Mouse (Mus musculus) adrenal gland (tissue): ENCODE data around the gene Hipk2.

Experiments
- intact Hi-C: fragments of 180-260 bp; cut with DNase I; formaldehyde crosslinking; loops from one replicate; pipeline ENCODE4 v1.15.1; 2025

Hipk2 gene

DNA sequence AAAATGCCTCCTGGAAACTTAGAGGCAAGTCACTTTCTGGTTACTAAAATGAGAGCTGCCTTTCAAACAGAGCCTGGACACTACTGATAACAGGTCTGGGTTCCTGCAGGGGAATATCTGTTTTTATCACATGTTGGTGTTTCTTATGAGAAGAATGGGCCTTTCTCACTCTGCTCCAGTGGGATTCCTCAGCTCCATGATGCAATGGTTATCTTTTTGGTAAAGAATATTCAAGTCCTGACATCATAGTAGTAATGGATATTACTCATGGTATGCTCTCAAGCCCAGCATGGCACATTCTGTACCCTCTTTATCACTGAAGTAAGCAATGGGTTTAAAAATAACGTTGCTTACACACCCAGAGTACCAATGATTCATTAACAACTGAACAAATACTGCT, 40.7 kb downstream of the Hipk2 start:
- intact Hi-C loops = loop anchor here (5.0 kb wide), 1 partner anchor 37 kb away; no protein-coding TSS in a partner anchor

DNA sequence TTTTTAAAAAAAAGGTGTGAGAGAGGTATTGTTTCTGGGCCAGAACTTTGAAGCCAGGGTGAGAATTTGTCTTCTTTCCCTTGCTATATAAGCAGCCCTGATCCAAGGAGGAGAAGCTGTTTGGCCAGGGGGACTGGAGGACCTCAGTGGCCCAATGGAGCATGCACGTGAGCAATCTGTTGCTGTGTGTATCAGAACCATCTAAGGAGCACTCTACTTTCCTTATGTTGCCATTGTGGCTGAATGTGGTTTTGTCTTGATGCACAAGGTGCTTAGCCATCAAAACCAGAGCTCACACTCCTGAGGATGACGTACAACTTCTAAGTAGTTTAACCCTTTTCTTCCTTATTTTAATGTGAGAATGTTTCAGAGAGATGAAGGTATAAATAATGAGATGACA, 41.2 kb downstream of the Hipk2 start:
- intact Hi-C loops = loop anchor here (5.0 kb wide), 1 partner anchor 38 kb away; no protein-coding TSS in a partner anchor

DNA sequence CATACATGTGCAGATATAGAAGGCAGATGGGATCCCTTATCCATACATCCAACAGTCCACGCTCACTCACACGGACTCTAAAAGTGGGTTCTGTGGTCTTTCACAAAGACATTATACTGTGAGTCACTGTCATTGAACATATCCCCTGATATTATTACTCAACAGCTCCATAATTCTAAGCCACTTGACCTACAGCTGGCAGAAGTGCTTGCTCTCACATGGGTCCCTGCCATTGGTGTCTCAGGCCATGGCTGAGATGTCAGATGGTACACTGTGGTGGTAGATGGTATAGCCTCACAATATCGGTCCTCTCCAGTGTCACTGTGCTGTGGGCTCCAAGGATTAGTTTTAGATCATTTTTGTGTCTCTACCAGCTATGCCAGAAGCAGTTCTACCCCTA, 42.2 kb downstream of the Hipk2 start:
- intact Hi-C loops = no loop called here

DNA sequence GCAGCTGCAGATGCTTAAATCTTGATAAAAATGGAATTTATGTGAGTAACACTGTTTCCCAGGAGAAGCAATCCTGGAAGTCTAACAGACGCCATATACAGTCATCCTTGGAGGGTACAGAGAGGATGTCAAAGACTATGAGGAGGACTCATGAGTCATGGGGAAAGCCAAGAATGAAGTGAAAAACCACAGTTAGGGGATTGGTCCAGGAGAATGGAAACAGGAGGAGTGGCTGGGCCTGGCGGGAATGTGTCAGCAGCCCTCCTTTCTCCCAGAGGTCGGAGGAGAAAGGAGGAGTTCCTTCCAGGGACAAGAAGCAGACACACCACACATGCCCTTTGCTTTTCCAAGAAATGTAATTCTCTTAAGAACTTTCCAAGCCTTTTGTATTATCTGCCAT, 46.5 kb downstream of the Hipk2 start:
- intact Hi-C loops = no loop called here

DNA sequence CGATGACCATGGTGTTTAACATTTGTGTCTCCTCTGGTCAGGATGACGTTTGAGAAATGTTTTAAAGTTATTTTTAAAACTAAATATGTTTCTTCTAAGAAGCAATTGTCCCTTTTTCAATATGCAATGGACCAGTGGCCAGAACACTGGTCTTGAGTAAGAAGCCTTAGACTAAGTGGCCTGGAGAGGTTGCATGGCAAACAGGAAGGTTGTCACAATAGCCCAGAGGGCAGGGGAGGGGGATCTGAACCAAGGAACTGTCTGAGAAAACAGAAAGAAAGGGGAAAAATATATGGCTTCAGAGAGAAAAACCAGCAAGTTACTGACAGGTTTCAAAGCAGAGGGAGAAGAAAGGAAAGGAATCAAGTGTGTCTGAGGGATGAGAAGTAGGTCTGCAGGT, 47.8 kb downstream of the Hipk2 start:
- intact Hi-C loops = no loop called here

DNA sequence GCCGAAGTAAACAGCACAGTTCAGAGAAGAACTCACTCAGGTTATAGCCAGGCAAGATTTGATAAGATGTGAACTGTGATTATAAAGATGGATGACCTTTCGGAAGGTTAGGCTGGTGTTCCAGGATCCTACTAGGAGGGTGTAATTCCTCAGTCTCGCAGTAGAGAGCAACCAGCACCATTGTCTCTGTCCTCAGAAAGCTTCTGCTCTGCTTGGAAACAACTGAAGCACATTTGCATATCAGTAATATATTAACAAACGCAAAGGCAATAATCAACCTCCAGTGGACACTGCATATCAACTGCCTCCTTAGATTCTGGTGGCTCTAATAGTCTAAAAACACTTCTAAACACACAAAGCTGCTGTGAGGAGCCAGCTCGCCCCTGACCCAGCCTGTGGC, 48.5 kb downstream of the Hipk2 start:
- intact Hi-C loops = no loop called here

DNA sequence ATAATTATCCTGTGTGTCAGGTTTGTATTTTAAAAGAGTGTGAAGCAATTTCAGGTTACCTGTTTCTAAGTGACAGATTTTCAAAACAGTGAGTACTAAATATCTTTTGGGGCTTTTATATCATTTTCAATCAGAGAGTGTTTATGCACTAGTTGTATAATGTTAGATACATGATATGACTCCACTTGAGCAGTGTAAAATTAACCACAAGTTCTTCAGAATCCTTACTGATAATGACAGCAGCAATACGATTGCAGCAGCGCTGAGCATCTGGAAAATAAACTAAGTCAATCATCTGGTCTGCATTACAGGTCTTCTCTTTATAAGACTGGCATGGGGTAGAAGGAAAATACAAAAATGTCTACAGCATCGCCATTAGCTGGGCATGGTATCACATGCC, 49.1 kb downstream of the Hipk2 start:
- intact Hi-C loops = no loop called here

DNA sequence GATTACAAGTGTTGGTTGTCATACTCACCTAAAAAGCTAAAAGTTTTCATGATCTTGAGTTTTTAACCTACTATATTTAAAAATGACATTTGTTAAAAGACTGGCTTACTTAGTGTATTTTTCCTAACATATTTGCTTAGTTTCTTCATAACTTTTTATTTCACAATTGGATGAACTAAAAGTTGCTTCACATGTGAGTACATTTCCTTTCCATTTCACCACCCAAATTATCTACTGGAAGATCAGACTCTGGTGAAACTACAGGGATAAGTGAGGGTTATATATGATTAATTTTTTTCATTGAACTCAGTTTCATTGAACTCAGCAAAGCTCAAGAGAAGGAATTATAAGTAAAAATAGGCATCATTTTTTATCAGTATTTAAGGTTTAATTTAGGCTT, 50.1 kb downstream of the Hipk2 start:
- intact Hi-C loops = no loop called here

DNA sequence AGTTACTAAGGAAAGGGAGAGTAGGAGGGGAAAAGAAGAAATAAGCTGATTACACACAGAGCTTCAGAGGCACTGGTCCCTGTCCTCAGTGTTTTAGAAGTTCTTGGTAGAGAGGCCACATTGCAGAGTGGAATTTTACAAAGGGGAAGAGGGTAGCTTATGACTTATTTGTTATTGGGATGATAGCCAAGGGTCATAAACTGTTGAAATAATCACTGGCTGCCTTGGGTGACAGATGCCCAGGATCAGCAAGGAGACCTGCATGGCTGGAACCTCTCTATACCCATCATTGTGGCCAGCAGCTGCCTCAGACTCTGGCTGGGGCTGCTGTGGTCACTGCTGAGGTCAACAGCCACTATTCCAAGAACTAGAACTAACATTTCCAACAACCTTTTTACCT, 52.1 kb downstream of the Hipk2 start:
- intact Hi-C loops = no loop called here

DNA sequence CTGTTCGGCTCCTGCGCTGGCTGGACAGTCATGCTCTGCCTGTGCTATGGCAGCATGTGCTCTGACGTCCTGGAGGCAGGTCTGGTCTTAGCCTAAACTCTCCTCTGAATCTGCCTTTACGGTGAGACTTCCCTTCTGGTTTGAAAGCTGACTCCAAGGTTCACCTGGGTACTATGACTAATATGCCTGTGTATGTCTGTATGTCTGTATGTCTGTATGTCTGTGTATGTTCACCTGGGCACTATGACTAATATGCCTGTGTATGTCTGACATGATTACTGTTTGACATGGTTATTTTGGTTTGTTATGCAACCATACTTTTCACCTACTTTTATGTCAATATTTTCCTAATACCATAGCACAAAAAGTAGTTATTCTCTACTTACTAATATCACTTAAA, 52.8 kb downstream of the Hipk2 start:
- intact Hi-C loops = no loop called here

DNA sequence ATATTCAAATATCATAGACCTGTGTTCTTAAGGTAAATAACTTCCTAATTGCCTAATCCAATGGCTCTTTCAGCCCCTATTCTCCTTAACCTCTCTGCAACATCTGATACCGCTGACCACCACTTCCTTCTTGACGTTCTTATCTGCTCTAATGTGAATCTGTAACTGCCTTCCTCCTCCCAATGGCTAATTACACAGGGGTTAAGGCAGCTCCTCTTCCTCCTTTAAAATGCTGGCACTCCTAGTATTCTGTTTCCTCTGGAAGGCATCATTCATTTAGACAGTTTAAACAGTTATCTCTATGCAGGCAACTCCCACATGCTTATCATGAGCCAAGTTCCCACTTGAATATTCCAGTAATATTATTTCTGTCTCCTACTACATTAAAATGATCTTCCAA, 54.3 kb downstream of the Hipk2 start:
- intact Hi-C loops = no loop called here

DNA sequence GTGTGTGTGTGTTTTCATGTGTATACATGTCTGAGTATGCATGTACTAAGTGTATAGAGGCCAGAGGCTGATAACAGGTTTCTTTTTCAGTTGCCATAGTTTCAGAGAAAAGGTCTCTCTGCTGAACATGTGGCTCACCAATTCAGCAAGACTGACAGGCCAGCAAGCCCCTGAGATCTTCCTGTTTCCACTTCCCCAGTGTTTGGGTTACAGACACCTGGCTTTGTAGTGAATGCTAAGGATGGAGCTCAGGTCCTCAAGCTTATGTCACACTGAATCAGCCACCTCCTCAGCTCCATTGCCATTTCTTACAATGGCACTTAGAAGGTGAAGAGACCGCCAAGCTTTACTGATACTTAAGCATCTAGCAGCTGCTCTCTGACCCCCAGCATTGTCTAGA, 55.1 kb downstream of the Hipk2 start:
- intact Hi-C loops = no loop called here

DNA sequence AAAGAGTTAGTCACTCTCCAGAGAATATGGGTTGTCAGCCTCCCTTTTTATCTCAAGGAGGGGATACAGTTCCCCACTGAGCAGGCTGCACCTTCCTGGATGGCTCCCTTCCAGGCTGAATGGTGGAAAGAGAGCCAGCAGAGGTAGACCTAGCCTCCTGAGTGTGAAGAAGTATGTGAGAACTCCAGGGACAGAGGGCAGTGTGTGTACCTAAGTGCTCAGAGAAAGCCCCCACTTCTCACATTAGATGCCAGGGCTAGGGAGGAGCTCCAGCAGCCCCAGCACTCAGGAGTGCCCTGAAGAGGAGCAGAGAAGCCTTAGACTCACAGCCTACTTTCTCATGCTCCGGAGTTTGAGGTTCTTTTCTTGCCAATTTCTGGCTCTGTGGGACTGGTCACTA, 59.7 kb downstream of the Hipk2 start:
- intact Hi-C loops = no loop called here

DNA sequence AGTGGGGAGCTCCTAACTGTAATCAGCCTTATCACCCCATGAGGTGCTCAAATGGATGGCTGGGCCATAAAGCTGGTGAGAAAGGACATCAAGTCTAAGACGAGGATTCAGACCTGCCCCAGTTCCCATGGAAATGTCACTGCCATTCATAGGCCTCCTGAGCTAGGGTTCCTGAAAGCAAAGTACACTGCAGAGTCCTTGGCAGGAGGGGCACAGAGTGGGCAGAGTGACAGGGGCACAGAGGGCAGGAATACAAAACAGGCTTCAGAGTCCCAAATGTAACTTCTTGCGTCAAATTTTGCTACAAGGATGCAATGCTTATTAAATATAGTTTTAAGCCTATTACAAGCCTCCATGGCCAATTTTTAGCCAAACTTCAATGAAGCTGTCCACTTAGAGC, 60.4 kb downstream of the Hipk2 start:
- intact Hi-C loops = no loop called here

DNA sequence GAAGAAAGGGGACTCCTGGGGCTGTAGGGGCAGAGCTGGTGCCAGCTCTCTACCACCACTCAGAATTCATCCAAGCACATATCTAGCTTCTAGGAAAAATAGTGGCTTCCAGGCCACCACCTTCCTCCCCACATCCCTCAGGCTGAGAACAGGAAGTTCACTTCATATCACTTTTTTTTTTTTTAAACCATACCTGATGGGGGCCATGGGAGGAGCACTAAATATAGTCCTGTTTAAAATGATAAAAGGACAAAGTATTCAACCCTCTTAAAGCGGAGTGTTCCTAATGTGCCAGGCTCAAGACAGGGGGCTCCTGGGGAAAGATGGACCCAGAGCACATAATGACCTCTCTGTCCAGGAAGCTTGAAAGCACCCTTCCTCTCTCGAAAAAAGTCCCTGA, 61.3 kb downstream of the Hipk2 start:
- intact Hi-C loops = no loop called here

DNA sequence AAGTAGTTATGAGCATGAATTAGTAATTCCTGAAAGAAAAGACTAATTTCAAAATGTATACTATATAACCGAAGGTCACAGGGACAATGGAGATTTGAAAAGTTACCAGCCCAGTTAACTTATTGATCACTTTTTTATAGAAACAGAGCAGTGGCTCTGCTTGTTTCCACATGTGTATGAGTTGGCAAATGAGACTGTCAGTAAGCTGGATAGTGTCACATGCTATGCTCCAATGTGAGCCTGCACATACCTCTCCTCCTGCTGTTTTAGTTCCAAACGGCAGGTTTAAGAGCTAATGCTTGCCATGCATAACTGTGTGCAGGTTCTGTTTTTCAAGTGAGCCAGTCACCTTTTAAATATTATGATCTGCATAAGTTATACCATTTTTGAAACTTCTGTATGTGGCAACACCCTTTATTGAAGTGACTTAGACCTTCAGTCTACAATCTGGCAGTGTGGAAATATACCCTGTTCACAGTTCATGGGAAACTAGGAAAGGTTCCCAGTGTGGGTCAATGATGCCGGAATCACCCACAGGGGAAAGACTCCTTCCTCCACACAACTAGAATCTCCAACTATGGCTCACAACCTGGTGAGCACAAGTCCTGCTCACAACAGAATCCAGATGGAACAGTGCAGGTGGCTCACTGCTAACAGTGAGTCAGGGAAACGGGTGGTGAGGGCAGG, 64.4 kb downstream of the Hipk2 start:
- intact Hi-C loops = no loop called here

DNA sequence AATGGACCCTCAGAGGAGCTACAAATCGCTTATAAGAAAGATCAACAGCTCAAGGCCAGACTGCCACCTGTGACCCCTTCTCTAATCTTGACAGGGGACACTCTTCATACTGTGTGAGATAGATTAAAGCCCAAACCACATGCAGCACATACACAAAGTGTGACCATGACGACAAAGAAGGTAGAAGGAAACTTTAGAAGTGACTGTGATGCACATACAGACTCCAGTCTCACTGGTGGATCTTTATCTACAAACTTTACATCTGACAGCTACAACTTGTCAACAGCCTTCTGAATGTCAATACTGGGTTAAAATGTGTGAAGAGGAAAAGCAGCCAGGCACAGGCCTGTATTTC, 65.9 kb downstream of the Hipk2 start:
- intact Hi-C loops = no loop called here

DNA sequence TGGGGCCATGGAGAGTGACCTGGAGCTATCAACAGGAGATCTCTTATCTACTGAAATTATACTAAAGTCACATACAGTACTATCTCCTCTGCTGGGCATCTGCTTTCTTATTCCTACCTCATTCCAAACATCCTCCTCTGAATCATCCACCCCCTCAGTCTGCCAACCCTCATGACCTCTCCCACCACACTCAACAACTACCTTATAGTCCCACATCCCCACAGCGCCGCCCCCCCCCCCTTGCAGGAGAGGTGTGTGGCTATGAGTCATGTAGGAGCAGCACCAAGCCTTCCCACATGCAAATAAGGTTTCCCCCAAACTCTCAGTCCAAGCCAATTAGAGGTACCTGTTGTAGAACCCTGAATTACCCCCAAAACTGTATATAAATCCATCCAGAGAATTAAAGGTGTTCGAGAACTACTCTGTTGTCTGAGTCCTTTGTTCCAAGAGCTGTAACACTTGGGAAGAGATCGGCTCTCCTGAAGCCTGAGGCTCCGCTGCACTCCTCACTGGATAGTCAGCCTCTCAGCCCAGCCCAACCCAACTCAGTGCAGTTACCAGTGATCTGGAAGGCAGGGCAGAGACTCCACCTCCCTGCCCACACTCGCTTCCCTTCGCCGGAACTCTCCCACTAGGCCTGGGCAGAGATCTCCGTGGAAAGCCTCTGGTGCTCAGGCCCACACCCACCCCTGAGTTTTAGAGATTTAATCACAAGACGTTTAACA, 66.4 kb downstream of the Hipk2 start:
- intact Hi-C loops = no loop called here

DNA sequence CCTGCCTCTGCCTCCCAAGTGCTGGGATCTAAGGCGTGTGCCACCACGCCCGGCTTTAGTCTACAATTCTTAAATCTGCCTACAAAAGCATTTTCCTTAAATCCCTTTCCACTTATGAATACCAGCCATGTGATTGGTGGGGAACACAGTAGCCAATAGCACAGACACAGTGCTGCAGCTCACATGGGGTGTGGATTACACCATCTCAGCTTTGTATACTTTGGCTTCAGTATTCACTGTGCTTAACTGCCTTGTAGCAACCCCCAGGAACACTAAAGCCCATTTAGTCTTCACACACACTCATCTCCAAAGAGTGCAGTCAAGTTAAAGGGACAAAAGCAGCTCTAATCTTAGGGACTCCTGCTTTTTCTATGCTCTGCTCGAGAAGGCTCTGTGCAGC, 67.6 kb downstream of the Hipk2 start:
- intact Hi-C loops = no loop called here

DNA sequence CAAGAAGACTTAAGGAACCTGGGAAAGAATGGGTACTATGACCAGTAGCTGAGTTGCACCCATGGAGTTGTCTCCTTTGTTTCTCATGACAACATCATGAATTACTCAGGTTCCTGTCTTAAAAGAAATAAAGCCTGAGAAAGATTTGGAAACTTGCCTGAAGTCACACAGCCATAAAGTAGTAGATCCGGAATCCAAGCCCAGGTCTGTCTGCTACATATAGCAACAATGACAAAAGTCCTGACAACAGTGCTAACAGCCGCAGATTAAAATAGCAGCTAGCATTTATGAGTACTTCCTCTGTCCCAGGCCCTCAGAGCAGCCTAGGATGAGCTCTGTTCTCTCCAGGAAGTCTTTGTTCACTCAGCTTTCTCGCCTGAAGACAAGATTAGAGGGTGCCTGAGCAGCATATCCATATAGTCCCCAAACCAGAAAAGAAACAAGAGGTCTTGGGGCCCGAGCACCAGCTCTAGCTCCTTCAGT, 69.0 kb downstream of the Hipk2 start:
- intact Hi-C loops = no loop called here

DNA sequence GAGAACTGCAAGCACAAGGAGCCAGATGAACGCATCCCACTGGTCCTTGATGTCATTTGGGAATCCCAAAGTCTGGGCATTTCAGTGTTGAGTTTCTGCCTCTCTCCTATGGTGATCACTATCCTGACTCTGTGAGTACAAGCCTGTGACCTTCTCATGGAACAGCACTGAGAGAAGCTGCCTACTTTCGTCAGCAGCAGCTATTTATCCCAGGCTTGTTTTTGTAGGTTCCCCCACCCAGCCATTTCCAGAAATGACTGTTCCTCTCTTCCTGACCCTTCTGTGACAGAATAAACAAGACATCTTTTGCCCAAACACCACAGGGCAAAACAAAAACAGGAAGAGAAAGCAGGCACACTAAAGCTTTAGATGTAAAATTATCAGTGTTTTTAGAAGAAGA, 70.4 kb downstream of the Hipk2 start:
- intact Hi-C loops = no loop called here

DNA sequence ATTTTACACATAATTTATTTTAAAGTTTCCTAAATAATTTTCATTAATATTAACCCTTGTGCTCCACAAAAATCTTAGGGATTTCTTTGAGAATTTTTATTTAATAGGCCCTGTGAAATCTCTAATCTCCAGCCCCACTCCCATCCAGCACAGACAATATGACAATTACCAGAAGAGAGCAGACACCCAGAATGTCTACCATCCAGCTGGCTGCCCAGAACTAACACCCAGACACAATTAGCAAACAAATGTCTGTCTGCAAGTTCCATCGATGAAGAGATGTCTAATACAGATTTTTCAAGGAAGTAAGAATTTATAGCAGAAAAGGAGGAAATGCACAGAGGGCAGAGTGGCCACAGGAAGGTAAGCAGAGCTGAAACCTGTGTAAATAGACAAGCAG, 74.7 kb downstream of the Hipk2 start:
- intact Hi-C loops = no loop called here

DNA sequence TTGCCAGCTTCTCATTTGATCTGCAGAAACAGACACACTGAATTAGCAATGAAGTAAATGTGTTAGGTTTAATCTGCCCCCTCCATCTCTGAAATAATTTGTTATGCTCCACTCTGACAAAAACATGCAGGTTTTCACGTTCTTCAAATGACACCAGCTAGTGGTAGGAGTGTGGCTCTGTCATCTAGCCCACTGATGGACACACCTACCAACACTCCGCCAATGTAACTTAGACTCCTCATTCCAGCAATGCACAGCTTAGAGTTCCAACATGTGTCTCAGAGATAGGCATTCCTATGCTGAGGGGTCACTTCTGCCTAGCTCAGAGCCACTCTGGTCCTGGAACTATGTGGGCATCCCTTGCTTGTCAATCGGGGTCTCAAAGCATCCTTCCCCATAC, 78.4 kb downstream of the Hipk2 start:
- intact Hi-C loops = no loop called here
